Mouse (Mus musculus) heart, adult 9 months (tissue): Measurements from ENCODE around the gene Oprd1.

Experiments used
- DNase-seq, 2 experiments: peaks; one replicate each; pipeline ENCODE4 v3.0.0; 2022; ENCODE audit warnings: low spot score in 2 of 2

Gene Oprd1

DNA sequence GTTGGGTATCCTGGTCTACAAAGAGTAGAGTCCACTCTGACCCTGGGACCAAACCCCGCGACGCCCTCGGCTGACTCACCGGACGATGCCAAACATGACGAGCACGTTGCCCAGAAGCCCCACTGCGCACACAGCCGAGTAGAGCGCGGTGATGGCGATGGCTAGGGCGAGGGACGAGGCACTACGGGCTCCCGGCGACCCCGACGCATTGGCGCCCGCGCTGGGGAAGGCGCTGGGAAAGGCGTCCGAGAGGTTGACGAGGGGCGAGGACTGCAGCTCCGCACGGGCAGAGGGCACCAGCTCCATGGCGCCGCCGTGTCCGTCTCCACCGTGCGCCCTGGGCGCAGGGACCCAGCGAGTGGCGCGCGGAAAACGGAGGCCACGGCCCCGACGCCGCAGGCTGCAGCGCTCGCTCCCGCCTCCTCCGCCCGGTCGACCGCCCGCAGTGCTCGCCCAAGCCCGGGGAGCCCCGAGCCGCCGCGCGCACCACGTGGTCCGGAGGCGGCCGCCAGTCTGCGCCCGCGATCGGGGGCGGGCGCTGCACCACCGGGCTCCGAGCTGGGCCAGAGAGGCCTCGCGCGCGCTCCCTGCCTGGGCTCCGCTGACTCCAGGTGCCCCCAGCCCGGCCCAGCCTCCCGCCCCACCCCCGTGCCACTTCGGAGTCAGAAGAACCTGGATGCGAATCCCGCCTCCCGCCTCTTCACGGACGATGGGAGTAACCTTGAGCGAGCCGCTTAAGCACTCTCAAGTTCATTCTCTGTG is at the start of gene Oprd1:
Oprd1 (minus strand) TSS at position 407 of the 762 bp plus-strand sequence.
- DNase-seq: no peak

GRCm38 (mm10) chr4:132187826-132188401 is 43.6 kb upstream of the Oprd1 start:
- DNase-seq: no peak

- no peak for DNase-seq
Observed at GRCm38 (mm10) chr4:132183162-132183561, 38.9 kb upstream of the Oprd1 start.

DNA sequence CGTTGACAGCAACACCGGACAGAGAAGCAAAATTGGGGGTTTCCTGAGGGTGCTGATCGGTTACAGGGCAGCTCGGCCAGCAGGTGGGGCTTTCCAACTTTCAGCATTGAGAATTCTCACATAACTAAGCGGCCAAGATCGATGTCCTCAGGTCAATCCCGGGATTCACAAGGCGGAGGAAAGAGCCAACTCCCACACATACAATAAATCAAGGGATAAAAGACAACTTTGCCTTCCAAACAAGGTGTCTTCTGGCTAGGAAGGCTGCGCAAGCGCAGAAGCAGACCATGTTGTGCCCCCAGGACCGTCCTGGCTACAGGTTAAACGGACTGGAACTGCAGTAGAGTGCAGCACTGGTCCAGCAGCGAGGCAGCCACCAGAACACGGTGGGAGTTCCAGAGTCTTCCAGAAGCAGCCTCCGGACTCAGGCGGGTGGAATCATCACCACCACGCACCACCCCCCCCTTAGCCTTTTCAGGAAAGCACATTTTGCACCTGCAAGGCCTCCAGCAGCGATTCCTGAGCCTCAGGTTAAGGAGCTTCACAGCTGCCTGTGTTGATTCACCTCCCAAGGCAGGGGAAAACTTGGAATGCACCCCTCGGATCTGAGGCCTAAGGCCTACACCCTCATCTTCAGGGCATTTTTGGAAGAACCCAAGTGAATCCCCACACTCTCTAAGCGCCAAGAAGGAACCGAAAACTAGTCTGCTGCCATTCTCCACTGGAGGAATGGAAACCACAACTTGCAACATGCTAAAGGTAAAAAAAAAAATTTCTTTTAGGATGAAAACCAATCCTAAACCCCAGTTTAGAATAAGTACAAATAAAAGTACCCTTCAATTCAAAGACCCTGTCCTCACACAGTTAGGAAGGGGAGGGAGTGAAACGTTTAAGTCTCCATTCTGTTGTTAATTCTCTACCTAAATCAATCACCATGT is 37.7 kb upstream of the Oprd1 start:
- no peak for DNase-seq

GRCm38 (mm10) chr4:132180710-132181109 is 36.4 kb upstream of the Oprd1 start:
- DNase-seq: no peak

- peak in 1 of 2 experiments; percentile 55 for DNase-seq
Observed at GRCm38 (mm10) chr4:132178630-132179059, 34.4 kb upstream of the Oprd1 start.

- DNase-seq: no peak
Observed at GRCm38 (mm10) chr4:132176474-132176873, 32.2 kb upstream of the Oprd1 start.

GRCm38 (mm10) chr4:132170891-132171290 is 26.6 kb upstream of the Oprd1 start:
- no peak for DNase-seq

- no peak for DNase-seq
Observed at GRCm38 (mm10) chr4:132169761-132170160, 25.5 kb upstream of the Oprd1 start.

- DNase-seq: no peak
Observed at GRCm38 (mm10) chr4:132169271-132169670, 25.0 kb upstream of the Oprd1 start.

DNA sequence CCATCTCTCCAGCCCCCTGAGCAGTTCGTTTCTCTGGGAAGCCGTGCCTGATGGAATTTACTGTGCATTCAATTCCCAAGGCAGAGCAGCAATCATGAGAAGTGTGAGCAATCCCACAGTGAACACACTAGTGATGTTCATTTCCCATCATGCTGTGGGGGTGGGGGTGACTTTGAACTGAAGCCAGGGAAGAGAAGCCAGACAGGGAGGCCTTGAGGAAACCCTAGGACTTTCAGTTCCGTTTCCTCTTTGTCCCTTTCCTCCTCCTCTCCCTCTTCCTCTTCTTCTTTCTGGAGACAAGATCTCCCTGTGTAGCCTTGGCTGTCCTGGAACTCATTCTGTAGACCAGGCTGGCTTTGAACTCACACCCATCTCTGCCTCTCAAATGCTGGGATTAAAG is 23.1 kb upstream of the Oprd1 start:
- peak; percentile 8 to 16 for DNase-seq

GRCm38 (mm10) chr4:132166350-132167290 is 22.3 kb upstream of the Oprd1 start:
- no peak for DNase-seq

GRCm38 (mm10) chr4:132165691-132166090 is 21.4 kb upstream of the Oprd1 start:
- no peak for DNase-seq

DNA sequence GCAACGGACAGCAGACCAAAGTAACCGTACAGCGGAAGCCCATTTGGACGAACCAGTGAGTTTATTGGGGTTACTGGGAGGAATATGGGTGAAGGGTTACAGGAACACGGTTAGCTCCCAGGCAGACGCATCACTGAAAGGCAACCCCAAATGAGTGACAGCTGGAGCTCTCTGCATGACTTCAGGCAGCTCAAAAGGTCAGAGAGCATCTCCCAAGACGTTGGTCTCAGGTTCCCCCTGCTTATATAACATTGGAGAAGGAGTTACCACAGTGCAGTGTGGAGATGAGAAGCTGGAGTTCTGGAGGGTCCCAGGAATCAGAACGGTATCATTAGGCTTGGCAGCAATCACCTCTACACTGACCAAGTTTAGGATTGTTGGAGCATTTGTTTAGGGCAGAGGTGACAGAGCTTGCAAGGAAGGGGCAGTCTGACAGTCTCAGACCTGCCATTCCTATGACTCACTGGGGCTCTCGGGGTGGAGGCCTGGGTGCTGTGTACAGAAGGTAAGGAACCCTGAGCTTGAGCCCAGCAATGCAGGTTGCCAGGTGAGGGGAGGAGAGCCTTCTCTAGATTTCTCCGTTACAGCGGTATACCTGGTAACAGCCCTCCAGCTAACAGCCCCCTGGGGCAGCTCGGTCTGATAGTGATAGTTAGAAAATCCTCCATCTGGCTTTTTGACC is 12.8 kb upstream of the Oprd1 start:
- DNase-seq: no peak

GRCm38 (mm10) chr4:132154877-132155670 is 10.8 kb upstream of the Oprd1 start:
- DNase-seq: no peak

DNA sequence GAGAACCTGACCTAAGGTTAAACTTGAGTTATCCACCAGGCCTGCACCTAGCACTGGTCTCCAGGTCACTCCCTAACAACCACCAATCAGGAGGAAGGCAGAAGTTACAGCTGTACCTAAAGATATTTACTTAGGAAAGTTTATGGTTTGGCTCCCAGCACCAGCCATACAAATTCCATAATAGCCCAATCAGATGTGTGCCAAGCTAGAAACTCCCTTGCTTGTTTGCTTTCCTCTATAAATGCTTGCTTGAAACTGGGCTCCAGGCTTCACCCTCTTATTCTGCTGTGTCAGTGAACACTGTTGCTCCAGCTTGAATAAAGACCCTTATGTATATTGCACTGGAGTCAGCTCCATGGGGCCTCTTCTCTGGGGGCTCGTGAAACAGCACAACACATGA is 7.4 kb upstream of the Oprd1 start:
- no peak for DNase-seq

DNA sequence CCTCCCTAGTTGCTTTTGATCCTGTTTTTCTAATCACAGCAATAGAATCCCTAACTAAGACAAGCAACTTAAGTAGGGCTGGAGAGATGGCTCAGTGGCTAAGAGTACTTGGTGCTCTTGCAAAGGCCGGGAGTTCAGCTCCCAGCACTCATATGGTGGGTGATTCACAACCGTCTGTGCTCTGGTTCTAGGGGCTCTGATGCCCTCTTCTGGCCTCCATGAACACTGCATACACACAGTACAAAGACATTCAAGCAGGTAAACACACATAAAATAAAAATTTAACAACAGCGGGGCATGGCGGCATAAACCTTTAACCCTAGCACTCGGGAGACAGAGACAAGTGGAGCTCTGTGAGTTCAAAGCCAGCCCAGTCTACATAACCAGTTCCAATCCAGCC is 1.9 kb upstream of the Oprd1 start:
- no peak for DNase-seq

GRCm38 (mm10) chr4:132145092-132145491 is 806 bp upstream of the Oprd1 start:
- DNase-seq: no peak

DNA sequence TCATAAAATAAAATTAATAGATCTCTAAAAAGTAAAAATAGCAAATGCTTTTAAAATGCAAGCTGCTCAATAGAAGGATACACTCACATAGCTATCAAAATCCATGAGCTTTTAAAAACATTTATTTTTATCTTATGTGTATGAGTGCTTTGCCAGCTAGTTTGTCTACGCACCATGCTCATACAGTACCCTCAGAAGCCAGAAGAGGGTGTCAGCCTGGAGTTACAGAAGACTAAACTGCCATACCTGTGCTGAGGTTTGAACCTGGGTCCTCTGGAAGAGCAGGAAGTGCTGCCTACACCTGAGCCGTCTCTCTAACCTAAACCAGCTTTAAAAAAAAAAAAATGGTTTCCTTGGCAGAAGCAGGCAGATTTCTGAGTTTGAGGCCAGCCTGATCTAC is 5.6 kb downstream of the Oprd1 start:
- DNase-seq: no peak

DNA sequence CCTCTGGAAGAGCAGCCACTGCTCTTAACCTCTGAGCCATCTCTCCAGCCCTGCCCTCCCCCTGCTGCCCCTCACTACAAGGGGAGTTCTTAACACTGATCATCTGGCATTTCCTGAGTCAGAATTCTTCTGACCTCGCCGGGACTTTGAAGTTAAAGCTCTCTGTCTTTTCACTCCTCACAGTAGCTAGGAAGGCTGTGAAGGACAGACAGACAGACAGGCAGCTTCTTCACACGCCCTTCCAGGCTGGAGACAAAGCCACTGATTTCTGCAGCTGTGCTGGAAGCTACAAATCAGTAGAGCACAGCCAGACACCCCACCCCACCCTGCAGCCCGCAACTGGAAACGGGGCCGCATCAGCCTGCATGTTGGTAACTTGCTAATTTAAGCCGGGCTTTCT is 7.3 kb downstream of the Oprd1 start:
- DNase-seq: no peak
